Mouse (Mus musculus) neural tube, postnatal 0 days (tissue): ENCODE data around the gene Smok3b. TPM values are rescaled to one million over a fixed set of nuclear protein-coding genes. Genes with fewer than 3 reads are reported as not detected.

ENCODE experiments used
- polyA plus RNA-seq: library from polyadenylated mRNA; unstranded; fragments of >200 nt; fragmentation: Nextera tagmentation; extraction: Ambion mirVana; gene quantifications from 2 replicates; pipeline ENCODE4 v1.2.1, GENCODE M21; 2015

The Smok3b gene
- polyA plus RNA-seq, result 0.06 TPM in 1 of 2 replicates, not detected in the other

GRCm38 (mm10) chr5:138020961-138021479 lies at the start of gene Smok3b, which contains the start of gene Smok3a:
TSS of gene Smok3b (plus strand) at chr5:138021429.
TSS of gene Smok3a (plus strand) at chr5:138021261.

DNA sequence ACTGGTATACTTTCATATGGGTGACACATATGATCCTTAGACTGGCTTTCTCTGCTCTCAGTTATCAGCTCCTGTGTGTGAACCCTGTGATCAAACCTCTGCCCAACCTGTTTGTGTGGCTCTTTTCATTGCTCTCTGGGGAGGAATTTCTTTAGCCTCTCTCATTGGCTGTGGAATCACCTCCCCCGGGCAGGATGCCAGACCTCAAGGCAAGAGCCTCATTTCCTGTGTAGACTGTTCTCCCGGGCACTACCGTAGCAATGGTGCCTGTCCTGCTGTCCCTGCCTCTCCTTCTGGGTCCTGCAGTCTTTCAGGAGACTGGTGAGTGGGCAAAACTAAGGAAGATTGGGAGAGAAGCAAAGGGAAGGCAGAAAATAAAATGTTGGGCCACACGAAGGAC lies 39.9 kb upstream of the Smok3b start, which contains the start of gene Azgp1:
Gene Azgp1 (plus strand): TSS at position 221 of the 400 bp plus-strand sequence.

GRCm38 (mm10) chr5:138052894-138053293 lies 31.7 kb downstream of the Smok3b start, which contains the start of gene Smok3c:
TSS of gene Smok3c (plus strand) at chr5:138053194.

GRCm38 (mm10) chr5:138084996-138085395 lies 63.8 kb downstream of the Smok3b start, which contains the start of gene Zkscan1:
TSS of gene Zkscan1 (plus strand) at chr5:138085084.

Other genes starting within 250 kb of the Smok3b start
- gene Ppp1r35, start 242.6 kb upstream of the Smok3b start, polyA plus RNA-seq, result 53.2 and 55.8 TPM in 2 replicates
- gene Mepce, start 233.8 kb upstream of the Smok3b start, polyA plus RNA-seq, result 14.7 and 15.7 TPM in 2 replicates
- 9.2 and 10.5 TPM in 2 replicates for gene Zcwpw1, start 233.6 kb upstream of the Smok3b start, polyA plus RNA-seq
- gene Pilra, start 185.1 kb upstream of the Smok3b start, polyA plus RNA-seq, result 0.58 and 0.71 TPM in 2 replicates
- gene Pilrb1, start 163.3 kb upstream of the Smok3b start, polyA plus RNA-seq, result 0.28 TPM in 1 of 2 replicates, not detected in the other
- not detected in 2 replicates for gene Pilrb2, start 149.6 kb upstream of the Smok3b start, polyA plus RNA-seq
- gene Cyp3a13, start 99.8 kb upstream of the Smok3b start, polyA plus RNA-seq, result 0.05 TPM in 1 of 2 replicates, not detected in the other
- 8.3 and 8.5 TPM in 2 replicates for gene Gjc3, start 58.3 kb upstream of the Smok3b start, polyA plus RNA-seq
- not detected in 2 replicates for gene Azgp1, start 39.9 kb upstream of the Smok3b start, polyA plus RNA-seq
- not detected in 2 replicates for gene Smok3a, start 168 bp upstream of the Smok3b start, polyA plus RNA-seq
- not detected in 2 replicates for gene Smok3c, start 31.8 kb downstream of the Smok3b start, polyA plus RNA-seq
- gene Zkscan1, start 63.7 kb downstream of the Smok3b start, polyA plus RNA-seq, result 11.5 and 12.2 TPM in 2 replicates
- 44.6 and 50.0 TPM in 2 replicates for gene Zscan21, start 95.5 kb downstream of the Smok3b start, polyA plus RNA-seq
- 13.4 and 14.7 TPM in 2 replicates for gene Zfp113, start 134.3 kb downstream of the Smok3b start, polyA plus RNA-seq
- gene Cops6, start 139.6 kb downstream of the Smok3b start, polyA plus RNA-seq, result 286 and 325 TPM in 2 replicates
- gene Ap4m1, start 150.6 kb downstream of the Smok3b start, polyA plus RNA-seq, result 13.9 and 15.4 TPM in 2 replicates
- gene Mcm7, start 151.0 kb downstream of the Smok3b start, polyA plus RNA-seq, result 31.9 and 36.3 TPM in 2 replicates
- 37.5 and 48.1 TPM in 2 replicates for gene Taf6, start 166.0 kb downstream of the Smok3b start, polyA plus RNA-seq
- 20.7 and 23.5 TPM in 2 replicates for gene Cnpy4, start 166.1 kb downstream of the Smok3b start, polyA plus RNA-seq
- gene Mblac1, start 172.9 kb downstream of the Smok3b start, polyA plus RNA-seq, result 11.7 and 12.8 TPM in 2 replicates
- gene Nxpe5, start 204.5 kb downstream of the Smok3b start, polyA plus RNA-seq, result not detected in 2 replicates
- 130 and 140 TPM in 2 replicates for gene Lamtor4, start 234.1 kb downstream of the Smok3b start, polyA plus RNA-seq
- gene BC037034, start 242.6 kb downstream of the Smok3b start, polyA plus RNA-seq, result 22.4 and 23.7 TPM in 2 replicates